Mouse (Mus musculus) neural tube, embryonic 12.5 days (tissue): ENCODE data around the gene Sh3bgrl. TPM values are rescaled to one million over a fixed set of nuclear protein-coding genes. Genes with fewer than 3 reads are reported as not detected.

Source experiments
- ATAC-seq: fragments of 200-750 bp; cut with Nextera tagmentation; 2 replicates; pipeline ENCODE4 v1.8.0; 2017; ENCODE audit warnings: low read depth, mild to moderate bottlenecking, moderate TSS enrichment, moderate library complexity; ENCODE audit not compliant: low FRiP score
- H3K27ac ChIP-seq: fragments of 300-500 bp; sonication (generic); 2 replicates; pipeline ENCODE4 v1.5.1; 2016
- H3K27me3 ChIP-seq: fragments of 300-500 bp; sonication (generic); replicated peaks from 2 replicates; pipeline ENCODE4 v1.6.1; 2016; ENCODE audit warnings: mild to moderate bottlenecking
- H3K36me3 ChIP-seq: fragments of 300-500 bp; sonication (generic); 2 replicates; pipeline ENCODE4 v1.6.1; 2016; ENCODE audit warnings: mild to moderate bottlenecking
- H3K4me1 ChIP-seq: fragments of 300-500 bp; sonication (generic); 2 replicates; pipeline ENCODE4 v1.6.1; 2016
- H3K4me2 ChIP-seq: fragments of 300-500 bp; sonication (generic); replicated peaks from 2 replicates; pipeline ENCODE4 v1.6.1; 2016; ENCODE audit warnings: mild to moderate bottlenecking
- H3K4me3 ChIP-seq: fragments of 300-500 bp; sonication (generic); 2 replicates; pipeline ENCODE4 v1.5.1; 2016
- H3K9ac ChIP-seq: fragments of 300-500 bp; sonication (generic); 2 replicates; pipeline ENCODE4 v1.6.1; 2016; ENCODE audit warnings: mild to moderate bottlenecking
- H3K9me3 ChIP-seq: fragments of 300-500 bp; sonication (generic); 2 replicates; pipeline ENCODE4 v1.6.1; 2016; ENCODE audit warnings: mild to moderate bottlenecking
- WGBS: fragments of 180-500 bp; shearing (Covaris S2); methylation state at CpG from one replicate; pipeline ENCODE4 v1.1.7; 2016; 5-methylcytosine and 5-hydroxymethylcytosine counted together
- polyA plus RNA-seq: library from polyadenylated mRNA; unstranded; fragments of >200 nt; fragmentation: Nextera tagmentation; extraction: Ambion mirVana; gene quantifications from 2 replicates; pipeline ENCODE4 v1.2.1, GENCODE M21; 2016

Sh3bgrl gene
- polyA plus RNA-seq, 1 experiment from 2014 or later, result 184 TPM

DNA sequence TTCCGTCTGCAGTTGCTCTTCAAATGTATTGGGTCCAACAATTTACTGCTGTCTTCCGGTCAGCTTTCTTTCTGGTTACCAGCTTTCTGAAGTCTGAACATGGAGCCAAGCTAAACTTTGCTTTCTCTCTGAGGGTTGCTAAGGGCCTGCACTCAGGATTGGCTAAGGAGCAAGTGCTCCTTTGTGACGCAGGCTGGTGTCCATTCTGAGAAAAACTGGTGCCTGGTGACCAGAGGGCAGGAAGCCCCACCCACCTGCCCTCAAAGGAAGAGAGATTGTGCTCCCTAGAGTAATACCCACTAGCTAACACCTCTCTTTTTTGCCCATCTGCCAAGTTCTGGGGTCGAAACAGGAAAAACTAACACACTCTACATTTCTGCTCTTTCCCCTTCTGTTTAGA, 95.8 kb downstream of the Sh3bgrl start:
- no peaks in the 10 kb centered on the region for H3K36me3 ChIP-seq
- H3K4me2 ChIP-seq, result no peak overlapping the region
- no peaks in the 10 kb centered on the region for H3K9me3 ChIP-seq
- H3K27me3 ChIP-seq, result no peaks in the 10 kb centered on the region
- H3K4me1 ChIP-seq, result no peaks in the 10 kb centered on the region
- no peak for ATAC-seq
- 60% methylated on average over 4 of the region's 4 CpGs for WGBS
- H3K9ac ChIP-seq, result no peak overlapping the region
- no peak overlapping the region for H3K27ac ChIP-seq
- no peak overlapping the region for H3K4me3 ChIP-seq

DNA sequence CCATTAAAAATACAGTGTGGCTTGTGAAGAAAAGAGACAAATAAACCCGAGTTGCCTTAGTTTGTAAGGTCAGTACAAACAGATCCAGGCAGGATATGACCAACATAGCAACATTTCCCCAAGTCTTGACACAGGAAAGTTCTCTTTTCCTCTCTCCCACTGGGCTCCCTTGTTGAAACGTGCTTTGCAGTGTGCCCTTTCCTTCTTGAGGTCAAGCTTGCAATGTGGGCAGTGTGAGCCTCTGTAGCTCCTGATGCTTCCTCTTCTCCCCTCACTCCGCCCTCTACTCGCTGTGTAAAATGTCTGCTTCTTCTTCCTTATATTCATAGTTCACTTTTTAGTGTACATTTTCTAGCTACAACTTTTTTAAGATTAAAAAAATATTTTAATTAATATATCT, 96.3 kb downstream of the Sh3bgrl start:
- ATAC-seq, result no peak
- Histone ChIP-seq H3K4me1 (no peaks in the 10 kb centered on the region), H3K9me3 (no peaks in the 10 kb centered on the region), H3K27me3 (no peaks in the 10 kb centered on the region), H3K9ac (no peak overlapping the region), H3K4me2 (no peak overlapping the region), H3K4me3 (no peak overlapping the region), H3K36me3 (no peaks in the 10 kb centered on the region), H3K27ac (no peak overlapping the region)
- 58% methylated on average over 4 of the region's 4 CpGs for WGBS

DNA sequence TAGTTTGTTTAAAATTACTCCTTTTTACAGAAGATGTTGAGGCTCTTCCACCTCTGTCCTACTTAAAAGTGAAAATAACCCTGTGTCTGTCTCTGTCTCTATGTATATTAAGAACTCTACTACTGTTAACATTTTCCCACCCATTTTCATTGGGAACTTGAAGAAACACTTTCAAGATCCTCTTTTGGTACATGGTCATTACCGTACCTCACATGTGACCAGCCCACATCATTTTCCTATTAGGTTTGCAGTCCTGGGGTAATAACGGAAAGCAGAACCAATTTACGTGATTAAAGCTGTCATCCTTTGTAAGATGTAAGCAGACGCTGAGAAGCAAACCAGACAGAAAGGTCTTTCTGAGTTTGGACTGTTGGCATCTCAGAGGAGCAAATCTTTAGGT, 101.3 kb downstream of the Sh3bgrl start, which contains the start of gene Gm6377:
Gm6377 (plus strand) TSS at position 289 of the 400 bp plus-strand sequence.
- H3K27me3 ChIP-seq, result no peaks in the 10 kb centered on the region
- H3K27ac ChIP-seq, result no peak within 1 kb of the TSS
- H3K9me3 ChIP-seq, result no peaks in the 10 kb centered on the region
- no peaks in the 10 kb centered on the region for H3K4me1 ChIP-seq
- H3K36me3 ChIP-seq, result no peaks in the 10 kb centered on the region
- no peak within 1 kb of the TSS for H3K9ac ChIP-seq
- 81% methylated on average over 4 of the region's 4 CpGs for WGBS
- ATAC-seq, result no peak
- no peak within 1 kb of the TSS for H3K4me2 ChIP-seq
- H3K4me3 ChIP-seq, result no peak within 1 kb of the TSS

DNA sequence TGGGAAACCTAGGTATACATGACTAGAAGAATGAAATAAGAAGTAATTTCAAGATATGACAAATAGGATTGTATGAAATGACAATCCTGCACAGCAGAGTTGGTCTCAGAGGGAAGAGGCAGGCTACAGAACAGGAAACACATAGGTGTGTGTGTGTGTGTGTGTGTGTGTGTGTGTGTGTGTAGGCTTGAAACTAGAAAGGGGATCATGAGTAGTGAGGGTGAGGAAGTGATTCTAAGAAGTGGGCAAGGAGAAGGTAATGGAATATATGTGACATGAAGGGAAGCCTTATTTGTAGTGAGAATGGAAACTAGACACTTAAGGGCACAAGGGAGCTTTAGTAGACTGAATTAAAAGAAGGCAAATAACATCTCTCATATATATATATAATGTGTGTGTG, 112.7 kb downstream of the Sh3bgrl start:
- ATAC-seq, result no peak
- Histone ChIP-seq H3K4me3 (no peak overlapping the region), H3K36me3 (no peaks in the 10 kb centered on the region), H3K9ac (no peak overlapping the region), H3K4me1 (no peaks in the 10 kb centered on the region), H3K9me3 (no peaks in the 10 kb centered on the region), H3K27me3 (no peaks in the 10 kb centered on the region), H3K27ac (no peak overlapping the region), H3K4me2 (no peak overlapping the region)

- Histone ChIP-seq H3K4me2 (no peak overlapping the region), H3K27me3 (no peaks in the 10 kb centered on the region), H3K9me3 (no peaks in the 10 kb centered on the region), H3K36me3 (no peaks in the 10 kb centered on the region), H3K4me1 (no peaks in the 10 kb centered on the region), H3K4me3 (no peak overlapping the region), H3K27ac (no peak overlapping the region), H3K9ac (no peak overlapping the region)
- no peak for ATAC-seq
- WGBS, result 89% methylated on average over 1 of the region's 1 CpGs
These were observed 133.6 kb downstream of the Sh3bgrl start for GRCm38 (mm10) chrX:109228720-109229119.

DNA sequence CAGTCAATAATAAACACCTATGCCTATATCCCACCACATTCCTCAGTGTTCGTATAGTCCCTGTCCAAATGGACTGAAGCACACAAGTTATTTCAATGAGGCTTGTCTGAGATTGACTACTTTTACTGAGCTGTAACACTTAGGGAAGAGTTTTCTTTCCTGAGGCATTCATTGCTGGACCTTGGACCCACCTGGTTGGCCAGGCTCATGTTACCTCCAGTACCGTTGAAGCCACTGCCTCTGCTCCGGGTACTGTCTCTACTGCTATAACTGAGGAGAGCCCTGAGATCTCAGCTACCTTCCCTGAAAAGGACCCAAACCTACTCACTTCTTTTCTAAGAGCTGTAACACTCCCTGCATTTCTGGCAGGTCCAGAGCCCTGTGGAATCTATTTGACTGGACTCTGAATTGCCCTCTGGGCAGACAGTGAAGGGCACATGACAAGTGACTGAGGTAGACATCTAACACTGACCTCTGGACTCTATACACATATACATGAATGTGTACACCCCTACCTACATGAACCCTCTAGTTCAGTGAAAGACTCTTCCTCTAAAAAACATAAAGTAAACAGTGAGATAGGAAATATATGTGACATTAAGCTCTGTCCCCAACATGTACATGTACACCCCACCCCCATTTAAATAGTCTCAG, 140.3 kb downstream of the Sh3bgrl start:
- Histone ChIP-seq H3K4me1 (no peaks in the 10 kb centered on the region), H3K9me3 (no peaks in the 10 kb centered on the region), H3K27ac (no peak overlapping the region), H3K4me2 (no peak overlapping the region), H3K9ac (no peak overlapping the region), H3K36me3 (no peaks in the 10 kb centered on the region), H3K27me3 (no peaks in the 10 kb centered on the region), H3K4me3 (no peak overlapping the region)
- no peak for ATAC-seq
- WGBS, result 91% methylated on average over 3 of the region's 3 CpGs

DNA sequence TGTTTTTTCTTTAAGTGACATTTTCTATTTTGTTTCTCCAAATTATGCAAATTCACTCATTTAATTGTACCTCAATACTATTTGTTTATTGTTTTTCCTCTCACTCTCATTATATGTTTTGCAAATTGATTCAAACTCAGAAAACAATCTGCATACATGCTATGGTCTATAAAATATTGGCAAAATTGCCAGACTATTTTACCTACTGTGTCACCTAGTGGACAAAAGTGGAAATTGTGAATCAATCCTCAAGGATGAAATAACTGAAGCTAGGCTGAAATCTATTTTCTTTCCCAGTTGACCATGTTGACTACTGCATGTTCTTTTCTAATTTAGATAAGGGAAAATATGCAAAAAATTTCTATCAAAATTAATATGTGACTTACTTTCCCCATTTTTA, 143.0 kb downstream of the Sh3bgrl start:
- Histone ChIP-seq H3K9me3 (no peaks in the 10 kb centered on the region), H3K27ac (no peak overlapping the region), H3K36me3 (no peaks in the 10 kb centered on the region), H3K4me1 (no peaks in the 10 kb centered on the region), H3K4me2 (no peak overlapping the region), H3K27me3 (no peaks in the 10 kb centered on the region), H3K9ac (no peak overlapping the region), H3K4me3 (no peak overlapping the region)
- no peak for ATAC-seq

Other genes with a start within 250 kb of the Sh3bgrl start
- 19.4 and 20.0 TPM in 2 replicates for gene Hmgn5, start 82.0 kb upstream of the Sh3bgrl start, polyA plus RNA-seq
- not detected in 2 replicates for gene Gm6377, start 101.4 kb downstream of the Sh3bgrl start, polyA plus RNA-seq